Mouse (Mus musculus) G1E-ER4 (cell line): ENCODE results near the gene Tapbp. TPM values are rescaled to one million over a fixed set of nuclear protein-coding genes. Genes with fewer than 3 reads are reported as not detected.

Experiments
- GATA1 ChIP-seq: IDR thresholded peaks from one replicate; pipeline ENCODE4 v1.8.0; 2012; ENCODE audit warnings: low read length, inconsistent platforms
- polyA plus RNA-seq: library from polyadenylated mRNA; stranded (reverse); fragments of >175 nt; gene quantifications from 2 replicates; pipeline ENCODE4 v1.2.3, GENCODE M21; 2012

Gene Tapbp
- polyA plus RNA-seq, 1 experiment: 82.0 TPM

- no peak for TF ChIP-seq GATA1
These were observed 3.9 kb downstream of the Tapbp start for GRCm38 (mm10) chr17:33919351-33920281.

GRCm38 (mm10) chr17:33920282-33921097 is 4.8 kb downstream of the Tapbp start:
- no peak for TF ChIP-seq GATA1

- no peak for TF ChIP-seq GATA1
These were observed 5.7 kb downstream of the Tapbp start for GRCm38 (mm10) chr17:33921361-33921760.

GRCm38 (mm10) chr17:33924577-33925283 is 9.0 kb downstream of the Tapbp start:
- TF ChIP-seq GATA1: peak; percentile 26

GRCm38 (mm10) chr17:33925406-33926116 is 9.9 kb downstream of the Tapbp start:
- TF ChIP-seq GATA1: no peak

DNA sequence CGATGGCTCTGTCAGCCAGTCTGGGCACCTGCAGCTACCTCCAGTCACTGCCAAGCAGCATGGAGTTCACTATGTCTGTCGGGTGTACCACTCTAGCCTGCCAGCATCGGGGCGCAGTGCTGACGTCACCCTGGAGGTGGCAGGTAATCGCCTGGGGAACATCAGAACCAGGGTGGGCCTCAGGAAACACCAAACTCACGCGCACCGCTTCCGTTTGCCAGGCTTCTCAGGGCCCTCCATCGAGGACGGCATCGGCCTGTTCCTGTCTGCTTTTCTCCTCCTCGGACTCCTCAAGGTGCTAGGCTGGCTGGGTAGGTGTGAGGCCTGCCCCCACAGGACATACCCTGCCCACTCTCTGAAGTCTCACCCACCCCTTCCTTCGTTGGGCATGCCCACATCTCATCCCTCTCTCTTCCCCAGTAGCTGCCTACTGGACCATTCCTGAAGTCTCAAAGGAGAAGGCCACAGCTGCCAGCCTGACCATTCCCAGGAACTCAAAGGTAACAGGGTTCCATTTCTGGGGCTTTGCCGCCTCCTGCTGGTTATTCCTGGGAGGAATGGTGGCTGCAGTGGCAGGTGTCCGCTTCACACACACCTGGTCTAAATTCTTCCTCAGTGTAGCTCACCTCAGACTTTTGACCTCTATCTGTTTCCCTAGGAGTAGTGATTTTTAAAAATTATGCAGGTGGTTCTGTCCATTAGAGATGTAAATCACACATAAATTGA is 10.7 kb downstream of the Tapbp start:
- TF ChIP-seq GATA1: no peak

DNA sequence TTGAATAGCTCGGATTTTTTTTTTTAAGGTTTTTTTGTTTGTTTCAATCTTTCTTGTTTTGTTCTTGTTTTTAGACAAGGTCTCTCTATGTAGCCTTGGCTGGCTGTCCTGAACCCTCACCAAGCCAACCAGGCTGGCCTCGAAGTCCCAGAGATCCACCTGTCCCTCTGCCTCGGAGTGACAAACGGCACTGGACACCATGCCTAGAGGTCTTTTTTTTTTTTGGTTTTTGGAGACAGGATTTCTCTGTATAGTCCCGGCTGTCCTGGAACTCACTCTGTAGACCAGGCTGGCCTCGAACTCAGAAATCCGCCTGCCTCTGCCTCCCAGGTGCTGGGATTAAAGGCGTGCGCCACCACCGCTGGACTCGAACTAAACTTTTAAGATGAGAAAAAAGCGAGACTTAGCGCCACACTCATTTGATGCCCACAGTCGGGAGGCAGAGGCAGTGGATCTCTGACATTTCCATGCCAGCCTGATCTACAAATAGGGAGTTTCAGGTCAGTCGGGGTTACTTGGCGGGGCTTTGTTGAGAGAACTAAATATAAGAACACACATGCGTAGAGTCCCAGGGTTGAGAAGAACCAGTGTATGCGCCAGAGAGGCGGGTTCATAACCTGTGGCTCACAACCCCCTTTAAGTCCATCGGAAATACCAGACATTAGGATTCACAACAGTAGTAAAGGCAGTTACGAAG is 12.7 kb downstream of the Tapbp start:
- no peak for TF ChIP-seq GATA1

- TF ChIP-seq GATA1: no peak
These were observed 13.9 kb downstream of the Tapbp start, which contains the start of gene Rgl2 for GRCm38 (mm10) chr17:33929371-33930279. Gene Rgl2, plus strand, starts transcription at chr17:33929543.

DNA sequence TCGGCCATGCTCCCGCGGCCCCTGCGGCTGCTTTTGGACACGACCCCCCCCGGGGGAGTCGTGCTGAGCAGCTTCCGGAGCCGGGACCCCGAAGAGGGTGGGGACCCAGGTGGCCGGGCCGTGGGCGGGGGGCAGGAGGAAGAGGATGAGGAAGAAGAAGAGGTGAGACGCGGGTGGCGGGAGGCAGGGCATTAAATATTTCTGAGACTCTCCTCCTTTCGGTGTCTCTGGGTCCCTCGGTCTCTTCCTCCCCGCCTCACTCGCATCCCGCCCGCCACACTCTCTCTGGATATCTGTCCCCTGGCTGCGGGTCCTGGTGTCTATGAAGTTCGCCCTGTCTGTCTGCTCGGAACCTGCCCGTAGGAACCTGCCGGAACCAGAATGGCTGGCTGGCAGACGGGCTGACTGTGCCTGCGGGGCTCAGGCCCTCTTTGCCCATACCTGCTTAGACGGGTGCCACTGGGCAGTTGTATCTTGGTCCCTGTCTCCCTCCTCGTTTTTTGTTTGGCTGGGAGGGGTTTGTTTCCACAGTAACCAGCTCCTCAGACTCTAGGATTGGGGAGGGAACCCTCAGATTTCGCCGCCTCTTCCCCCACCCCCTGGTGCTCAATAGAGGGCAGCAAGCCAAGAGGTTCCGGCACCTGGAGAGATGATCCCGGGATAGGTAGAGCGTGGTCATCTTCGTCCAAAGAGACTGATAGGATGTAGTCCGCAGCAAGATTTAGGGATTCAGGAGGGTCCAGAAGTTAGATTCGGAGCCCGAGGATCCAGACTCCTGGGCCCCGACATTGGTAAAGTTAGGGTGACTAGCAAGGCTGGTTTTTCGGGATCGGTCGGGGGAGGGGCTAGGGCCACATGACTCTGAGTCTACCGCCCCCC is 14.8 kb downstream of the Tapbp start:
- no peak for TF ChIP-seq GATA1

GRCm38 (mm10) chr17:33931159-33931866 is 15.6 kb downstream of the Tapbp start:
- no peak for TF ChIP-seq GATA1

GRCm38 (mm10) chr17:33931947-33932346 is 16.2 kb downstream of the Tapbp start:
- TF ChIP-seq GATA1: no peak
